Mouse (Mus musculus) liver, embryonic 15.5 days (tissue): ENCODE data around the gene Gimap9. TPM values are rescaled to one million over a fixed set of nuclear protein-coding genes. Genes with fewer than 3 reads are reported as not detected.

Experiments
- ATAC-seq: fragments of 200-750 bp; cut with Nextera tagmentation; 2 replicates; pipeline ENCODE4 v1.8.0; 2017; ENCODE audit warnings: moderate number of reproducible peaks, mild to moderate bottlenecking, moderate library complexity; ENCODE audit not compliant: insufficient read depth
- H3K27ac ChIP-seq: fragments of 300-500 bp; sonication (generic); replicated peaks from 2 replicates; pipeline ENCODE4 v1.5.1; 2015; ENCODE audit warnings: mild to moderate bottlenecking, inconsistent platforms
- H3K27me3 ChIP-seq: fragments of 300-500 bp; sonication (generic); 2 replicates; pipeline ENCODE4 v1.6.1; 2015; ENCODE audit warnings: mild to moderate bottlenecking, inconsistent platforms
- H3K36me3 ChIP-seq: fragments of 300-500 bp; sonication (generic); replicated peaks from 2 replicates; pipeline ENCODE4 v1.6.1; 2015; ENCODE audit warnings: moderate library complexity, mild to moderate bottlenecking, inconsistent platforms
- H3K4me1 ChIP-seq: fragments of 300-500 bp; sonication (generic); replicated peaks from 2 replicates; pipeline ENCODE4 v1.6.1; 2015; ENCODE audit warnings: inconsistent platforms
- H3K4me2 ChIP-seq: fragments of 300-500 bp; sonication (generic); 2 replicates; pipeline ENCODE4 v1.6.1; 2015; ENCODE audit warnings: moderate library complexity, mild to moderate bottlenecking, inconsistent platforms
- H3K4me3 ChIP-seq: fragments of 300-500 bp; sonication (generic); replicated peaks from 2 replicates; pipeline ENCODE4 v1.5.1; 2015; ENCODE audit warnings: mild to moderate bottlenecking, inconsistent platforms
- H3K9ac ChIP-seq: fragments of 300-500 bp; sonication (generic); 2 replicates; pipeline ENCODE4 v1.6.1; 2015; ENCODE audit warnings: moderate library complexity, mild to moderate bottlenecking, inconsistent platforms
- H3K9me3 ChIP-seq: fragments of 300-500 bp; sonication (generic); replicated peaks from 2 replicates; pipeline ENCODE4 v1.6.1; 2016; ENCODE audit warnings: inconsistent platforms
- WGBS: fragments of 180-500 bp; shearing (Covaris S2); methylation state at CpG from one replicate; pipeline ENCODE4 v1.1.7; 2015; ENCODE audit warnings: mixed read lengths; ENCODE audit not compliant: insufficient replicate concordance; 5-methylcytosine and 5-hydroxymethylcytosine counted together
- polyA plus RNA-seq: library from polyadenylated mRNA; unstranded; fragments of >200 nt; fragmentation: Nextera tagmentation; extraction: Ambion mirVana; gene quantifications from 2 replicates; pipeline ENCODE4 v1.2.1, GENCODE M21; 2015

Gene Gimap9
- polyA plus RNA-seq, 1 experiment from 2014 or later, result 9.5 TPM

GRCm38 (mm10) chr6:48696830-48697554 is 21.1 kb downstream of the Gimap9 start:
- ATAC-seq, result no peak
- Histone ChIP-seq H3K36me3 (no peaks in the 10 kb centered on the region), H3K9ac (no peak overlapping the region), H3K9me3 (no peaks in the 10 kb centered on the region), H3K27me3 (no peaks in the 10 kb centered on the region), H3K4me1 (no peaks in the 10 kb centered on the region), H3K4me3 (no peak overlapping the region), H3K27ac (no peak overlapping the region), H3K4me2 (no peak overlapping the region)
- 61% methylated on average over 4 of the region's 4 CpGs for WGBS

- Histone ChIP-seq H3K27ac (no peak overlapping the region), H3K36me3 (no peaks in the 10 kb centered on the region), H3K4me3 (no peak overlapping the region), H3K4me2 (no peak overlapping the region), H3K4me1 (no peaks in the 10 kb centered on the region), H3K9me3 (no peaks in the 10 kb centered on the region), H3K27me3 (no peaks in the 10 kb centered on the region), H3K9ac (no peak overlapping the region)
- ATAC-seq, result no peak
- 18% methylated on average over 1 of the region's 1 CpGs for WGBS
These were observed 21.6 kb downstream of the Gimap9 start for GRCm38 (mm10) chr6:48697555-48697930.

GRCm38 (mm10) chr6:48698066-48698856 is 22.3 kb downstream of the Gimap9 start:
- Histone ChIP-seq H3K9me3 (no peaks in the 10 kb centered on the region), H3K27ac (no peak overlapping the region), H3K4me1 (no peaks in the 10 kb centered on the region), H3K4me2 (no peak overlapping the region), H3K27me3 (no peaks in the 10 kb centered on the region), H3K36me3 (no peaks in the 10 kb centered on the region), H3K9ac (no peak overlapping the region), H3K4me3 (no peak overlapping the region)
- 52% methylated on average over 7 of the region's 7 CpGs for WGBS
- ATAC-seq, result no peak

GRCm38 (mm10) chr6:48698888-48699287 is 23.0 kb downstream of the Gimap9 start:
- Histone ChIP-seq H3K4me1 (no peaks in the 10 kb centered on the region), H3K4me3 (no peak overlapping the region), H3K9me3 (no peaks in the 10 kb centered on the region), H3K9ac (no peak overlapping the region), H3K27ac (no peak overlapping the region), H3K27me3 (no peaks in the 10 kb centered on the region), H3K4me2 (no peak overlapping the region), H3K36me3 (no peaks in the 10 kb centered on the region)
- ATAC-seq, result no peak
- 16% methylated on average over 3 of the region's 3 CpGs for WGBS

- Histone ChIP-seq H3K4me2 (no peak overlapping the region), H3K9me3 (no peaks in the 10 kb centered on the region), H3K9ac (no peak overlapping the region), H3K4me3 (no peak overlapping the region), H3K36me3 (no peaks in the 10 kb centered on the region), H3K27me3 (no peaks in the 10 kb centered on the region), H3K27ac (no peak overlapping the region), H3K4me1 (no peaks in the 10 kb centered on the region)
- peak; percentile 51 for ATAC-seq
- 13% methylated on average over 5 of the region's 5 CpGs for WGBS
These were observed 24.5 kb downstream of the Gimap9 start for GRCm38 (mm10) chr6:48700251-48701075.

GRCm38 (mm10) chr6:48702146-48702545 is 26.2 kb downstream of the Gimap9 start:
- no peak overlapping the region for H3K27ac ChIP-seq
- no peak overlapping the region for H3K4me2 ChIP-seq
- H3K9me3 ChIP-seq, result no peaks in the 10 kb centered on the region
- H3K4me1 ChIP-seq, result no peaks in the 10 kb centered on the region
- ATAC-seq, result no peak
- no peak overlapping the region for H3K4me3 ChIP-seq
- WGBS, result 67% methylated on average over 7 of the region's 7 CpGs
- H3K27me3 ChIP-seq, result no peaks in the 10 kb centered on the region
- H3K9ac ChIP-seq, result no peak overlapping the region
- no peaks in the 10 kb centered on the region for H3K36me3 ChIP-seq

GRCm38 (mm10) chr6:48702601-48703000 is 26.7 kb downstream of the Gimap9 start:
- H3K9ac ChIP-seq, result no peak overlapping the region
- WGBS, result 71% methylated on average over 5 of the region's 5 CpGs
- no peak overlapping the region for H3K27ac ChIP-seq
- no peak for ATAC-seq
- no peak overlapping the region for H3K4me3 ChIP-seq
- no peaks in the 10 kb centered on the region for H3K4me1 ChIP-seq
- no peaks in the 10 kb centered on the region for H3K9me3 ChIP-seq
- H3K4me2 ChIP-seq, result no peak overlapping the region
- H3K27me3 ChIP-seq, result no peaks in the 10 kb centered on the region
- no peaks in the 10 kb centered on the region for H3K36me3 ChIP-seq

- Histone ChIP-seq H3K9ac (no peak overlapping the region), H3K4me1 (no peaks in the 10 kb centered on the region), H3K4me3 (no peak overlapping the region), H3K36me3 (no peaks in the 10 kb centered on the region), H3K27ac (no peak overlapping the region), H3K27me3 (no peaks in the 10 kb centered on the region), H3K9me3 (no peaks in the 10 kb centered on the region), H3K4me2 (no peak overlapping the region)
- no peak for ATAC-seq
These were observed 28.2 kb downstream of the Gimap9 start for GRCm38 (mm10) chr6:48704146-48704545.

GRCm38 (mm10) chr6:48706130-48706529 is 30.2 kb downstream of the Gimap9 start:
- no peaks in the 10 kb centered on the region for H3K9me3 ChIP-seq
- H3K4me3 ChIP-seq, result no peak overlapping the region
- no peaks in the 10 kb centered on the region for H3K4me1 ChIP-seq
- no peak for ATAC-seq
- no peak overlapping the region for H3K27ac ChIP-seq
- no peak overlapping the region for H3K4me2 ChIP-seq
- H3K9ac ChIP-seq, result no peak overlapping the region
- H3K36me3 ChIP-seq, result no peaks in the 10 kb centered on the region
- 26% methylated on average over 3 of the region's 3 CpGs for WGBS
- no peaks in the 10 kb centered on the region for H3K27me3 ChIP-seq

GRCm38 (mm10) chr6:48718455-48718854 is 42.5 kb downstream of the Gimap9 start, which contains the start of the genes Gm28053 and Gimap7:
Gene Gm28053, plus strand, starts transcription at chr6:48718607.
Gene Gimap7, plus strand, starts transcription at chr6:48718621.
- Histone ChIP-seq H3K4me3 (no peak within 1 kb of the TSS), H3K27ac (no peak within 1 kb of the TSS), H3K4me1 (no peaks in the 10 kb centered on the region), H3K36me3 (no peaks in the 10 kb centered on the region), H3K4me2 (no peak within 1 kb of the TSS), H3K27me3 (no peaks in the 10 kb centered on the region), H3K9ac (no peak within 1 kb of the TSS), H3K9me3 (no peaks in the 10 kb centered on the region)
- no peak for ATAC-seq
- WGBS, result 37% methylated on average over 2 of the region's 2 CpGs

- no peak for ATAC-seq
- Histone ChIP-seq H3K4me2 (no peak overlapping the region), H3K9ac (no peak overlapping the region), H3K27ac (no peak overlapping the region), H3K36me3 (no peaks in the 10 kb centered on the region), H3K9me3 (no peaks in the 10 kb centered on the region), H3K4me1 (no peaks in the 10 kb centered on the region), H3K4me3 (no peak overlapping the region), H3K27me3 (no peaks in the 10 kb centered on the region)
- WGBS, result 66% methylated on average over 4 of the region's 4 CpGs
These were observed 44.4 kb downstream of the Gimap9 start for GRCm38 (mm10) chr6:48720326-48720725.
